Mouse (Mus musculus) limb, embryonic 10.5 days (tissue): ENCODE data around the gene Mmachc. TPM values are rescaled to one million over a fixed set of nuclear protein-coding genes. Genes with fewer than 3 reads are reported as not detected.

Experiments
- DNase-seq: peaks from one replicate; pipeline ENCODE4 v3.0.0-alpha.2; 2017; ENCODE audit warnings: low spot score
- H3K27ac ChIP-seq: fragments of 300-500 bp; sonication (generic); 2 replicates; pipeline ENCODE4 v1.5.1; 2016; ENCODE audit warnings: mild to moderate bottlenecking
- H3K27me3 ChIP-seq: fragments of 300-500 bp; sonication (generic); 2 replicates; pipeline ENCODE4 v1.6.1; 2016; ENCODE audit warnings: low read depth, mild to moderate bottlenecking; ENCODE audit not compliant: poor library complexity, severe bottlenecking
- H3K36me3 ChIP-seq: fragments of 300-500 bp; sonication (generic); 2 replicates; pipeline ENCODE4 v1.6.1; 2016; ENCODE audit warnings: mild to moderate bottlenecking, moderate library complexity
- H3K4me1 ChIP-seq: fragments of 300-500 bp; sonication (generic); 2 replicates; pipeline ENCODE4 v1.6.1; 2016
- H3K4me3 ChIP-seq: fragments of 300-500 bp; sonication (generic); 2 replicates; pipeline ENCODE4 v1.5.1; 2016; ENCODE audit warnings: mild to moderate bottlenecking, moderate library complexity
- H3K9me3 ChIP-seq: fragments of 300-500 bp; sonication (generic); replicated peaks from 2 replicates; pipeline ENCODE4 v1.6.1; 2016; ENCODE audit warnings: mild to moderate bottlenecking
- WGBS: fragments of 180-500 bp; shearing (Covaris S2); methylation state at CpG from one replicate; pipeline ENCODE4 v1.1.7; 2016; 5-methylcytosine and 5-hydroxymethylcytosine counted together
- polyA plus RNA-seq: library from polyadenylated mRNA; unstranded; fragments of >200 nt; fragmentation: Nextera tagmentation; extraction: Ambion mirVana; gene quantifications from 2 replicates; pipeline ENCODE4 v1.2.1, GENCODE M21; 2016

Gene Mmachc
- polyA plus RNA-seq, 1 experiment from 2014 or later = 36.6 TPM

DNA sequence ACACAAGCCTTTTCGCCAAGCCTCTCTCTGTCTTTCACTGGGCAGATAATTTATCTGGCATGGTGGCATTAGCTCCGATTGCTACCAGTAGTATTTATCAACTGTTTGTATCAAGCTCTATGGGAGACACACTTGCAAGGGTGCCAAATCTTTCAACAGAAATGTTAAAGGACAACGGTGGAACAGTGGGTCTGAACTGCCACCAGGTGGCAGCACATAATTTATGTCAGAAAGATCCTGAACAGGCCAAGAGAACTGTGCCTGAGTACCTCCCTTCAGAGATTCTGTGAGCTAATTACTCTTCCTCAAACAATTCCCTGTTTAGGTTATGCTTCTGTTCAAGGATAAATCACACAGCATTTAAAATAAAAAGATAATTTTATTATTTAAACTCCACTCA, 11.2 kb upstream of the Mmachc start:
- Histone ChIP-seq H3K9me3 (no peaks in the 10 kb centered on the region), H3K36me3 (peaks cover 20% of the 10 kb centered on the region), H3K27ac (no peak overlapping the region), H3K4me1 (peaks cover 23% of the 10 kb centered on the region), H3K27me3 (no peaks in the 10 kb centered on the region), H3K4me3 (no peak overlapping the region)
- 24% methylated on average over 3 of the region's 3 CpGs for WGBS
- peak; percentile 71 for DNase-seq

DNA sequence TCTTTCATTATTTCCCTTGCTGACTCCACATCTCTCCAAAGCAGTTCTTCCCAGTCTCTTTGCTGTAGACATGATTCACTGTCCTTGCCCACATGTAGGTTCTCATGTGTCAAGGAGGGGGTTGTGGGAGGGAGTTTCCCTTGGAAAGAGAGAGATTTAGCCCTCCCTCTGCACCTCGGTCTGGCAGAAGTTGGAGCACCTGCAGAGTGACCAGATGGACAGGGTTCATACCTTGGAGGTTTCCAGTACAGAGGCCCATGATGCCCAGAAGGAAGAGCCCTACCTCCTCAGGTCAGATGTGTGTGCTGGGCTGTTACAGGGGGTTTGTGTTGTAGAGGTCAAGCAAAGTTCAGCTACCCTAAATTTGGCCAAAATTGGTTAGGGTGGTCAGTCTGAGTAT, 4.3 kb upstream of the Mmachc start:
- 79% methylated on average over 1 of the region's 1 CpGs for WGBS

DNA sequence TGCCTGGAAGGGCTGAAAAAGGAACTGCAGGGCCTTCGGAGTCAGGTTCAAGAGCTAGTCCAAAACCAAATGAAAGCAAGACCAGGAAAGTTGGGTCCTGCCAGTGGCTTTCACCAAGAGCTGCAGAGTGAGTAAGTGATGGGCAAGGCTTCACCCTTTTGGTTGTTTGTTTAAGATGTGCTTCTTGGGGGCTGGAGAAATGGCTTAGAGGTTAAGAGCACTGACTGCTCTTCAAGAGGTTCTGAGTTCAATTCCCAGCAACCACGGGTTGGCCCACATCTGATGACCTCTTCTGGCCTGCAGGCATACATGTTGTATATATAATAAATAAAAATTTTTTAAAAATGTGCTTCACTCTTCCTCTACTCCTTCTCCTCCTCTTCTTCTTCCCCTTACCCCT, 1.9 kb upstream of the Mmachc start:
- Histone ChIP-seq H3K9me3 (no peaks in the 10 kb centered on the region), H3K27me3 (no peaks in the 10 kb centered on the region), H3K36me3 (peaks cover 22% of the 10 kb centered on the region), H3K27ac (no peak overlapping the region), H3K4me3 (no peak overlapping the region), H3K4me1 (peaks cover 16% of the 10 kb centered on the region)
- DNase-seq = no peak
- WGBS = 92% methylated on average over 2 of the region's 2 CpGs

More for the DNA sequence above, 4.3 kb upstream of the Mmachc start:
- Histone ChIP-seq H3K36me3 (peaks cover 33% of the 10 kb centered on the region), H3K9me3 (no peaks in the 10 kb centered on the region), H3K27me3 (no peaks in the 10 kb centered on the region), H3K4me1 (peaks cover 11% of the 10 kb centered on the region), H3K4me3 (no peak overlapping the region), H3K27ac (no peak overlapping the region)
- DNase-seq = no peak

DNA sequence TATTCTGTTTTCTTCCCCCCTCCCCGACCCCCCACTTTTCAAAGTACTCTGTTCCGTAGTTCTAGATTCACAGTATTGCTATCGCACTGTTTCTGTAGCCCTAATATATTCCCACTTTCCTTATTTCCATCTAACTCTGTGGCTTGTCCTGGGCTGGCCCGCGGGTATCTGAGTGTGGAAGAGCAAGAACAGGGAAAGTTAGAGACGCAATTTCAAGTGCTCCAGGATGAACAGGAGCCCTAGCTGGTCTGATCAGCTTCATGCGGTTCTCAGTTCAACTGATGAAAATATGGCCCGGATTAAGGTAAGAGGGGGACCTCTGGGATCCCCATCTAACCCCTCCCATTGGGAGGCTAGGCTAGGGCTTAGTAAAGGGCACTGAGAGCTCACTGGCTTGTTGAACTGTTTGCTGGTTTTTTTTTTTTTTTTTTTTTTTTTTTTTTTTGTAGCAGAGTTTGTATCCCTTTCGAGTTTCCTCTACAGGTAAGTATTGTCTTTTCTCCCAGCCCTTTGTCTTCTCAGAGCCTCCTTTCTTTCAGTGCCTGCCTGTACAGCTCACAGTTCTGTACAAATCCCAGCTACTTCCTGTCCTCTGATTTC, 685 bp upstream of the Mmachc start:
- H3K4me3 ChIP-seq = peak overlapping the region; percentile 65
- H3K36me3 ChIP-seq = peaks cover 24% of the 10 kb centered on the region
- no peaks in the 10 kb centered on the region for H3K9me3 ChIP-seq
- peaks cover 16% of the 10 kb centered on the region for H3K4me1 ChIP-seq
- peak overlapping the region; percentile 78 for H3K27ac ChIP-seq
- 7% methylated on average over 9 of the region's 9 CpGs for WGBS
- H3K27me3 ChIP-seq = no peaks in the 10 kb centered on the region
- DNase-seq = peak; percentile 35

DNA sequence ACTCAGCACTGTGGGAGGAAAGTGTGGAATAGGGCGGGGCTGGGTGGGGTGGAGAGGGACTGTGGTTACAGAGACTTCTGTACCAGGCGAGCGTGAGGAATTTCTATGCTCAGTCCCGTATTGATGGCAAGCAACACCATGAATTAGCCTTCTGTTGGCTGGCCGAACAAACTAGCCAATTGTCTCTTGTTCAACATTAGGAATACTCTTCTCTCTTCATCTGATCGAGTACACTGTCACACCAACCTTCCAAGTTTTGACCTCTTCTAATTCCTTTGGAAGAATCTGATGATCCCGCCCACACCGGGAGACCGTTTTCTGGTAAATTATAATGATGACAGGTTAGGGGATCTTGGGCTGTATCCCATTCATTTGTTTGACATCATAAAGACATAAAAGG, 540 bp downstream of the Mmachc start:
- no peak for DNase-seq
- H3K27me3 ChIP-seq = no peaks in the 10 kb centered on the region
- peaks cover 16% of the 10 kb centered on the region for H3K4me1 ChIP-seq
- H3K9me3 ChIP-seq = no peaks in the 10 kb centered on the region
- H3K27ac ChIP-seq = peak overlapping the region; percentile 78
- WGBS = 26% methylated on average over 9 of the region's 9 CpGs
- H3K4me3 ChIP-seq = peak overlapping the region; percentile 65
- peaks cover 30% of the 10 kb centered on the region for H3K36me3 ChIP-seq

DNA sequence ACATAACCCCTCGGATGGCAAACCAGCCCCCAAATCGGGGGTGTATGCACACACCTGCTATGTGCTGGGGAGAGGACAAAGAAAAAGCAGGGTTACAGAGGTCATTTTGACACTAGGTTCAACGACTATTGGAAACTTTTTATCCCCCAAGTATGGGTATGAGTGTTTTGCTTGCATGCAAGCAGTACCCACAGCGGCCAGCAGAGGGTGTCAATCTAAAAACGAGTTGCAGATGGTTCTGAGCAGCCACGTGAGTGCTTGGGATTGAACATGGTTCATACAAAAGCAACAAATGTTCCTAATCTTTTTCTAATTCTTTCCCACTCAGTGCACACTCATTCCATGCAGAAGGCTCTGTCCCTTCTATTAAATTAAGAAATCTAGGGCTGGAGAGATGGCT, 4.4 kb downstream of the Mmachc start:
- Histone ChIP-seq H3K9me3 (no peaks in the 10 kb centered on the region), H3K4me1 (peaks cover 6% of the 10 kb centered on the region), H3K27me3 (no peaks in the 10 kb centered on the region), H3K4me3 (no peak overlapping the region), H3K36me3 (peaks cover 48% of the 10 kb centered on the region), H3K27ac (no peak overlapping the region)
- 36% methylated on average over 6 of the region's 6 CpGs for WGBS
- DNase-seq = peak; percentile 82

DNA sequence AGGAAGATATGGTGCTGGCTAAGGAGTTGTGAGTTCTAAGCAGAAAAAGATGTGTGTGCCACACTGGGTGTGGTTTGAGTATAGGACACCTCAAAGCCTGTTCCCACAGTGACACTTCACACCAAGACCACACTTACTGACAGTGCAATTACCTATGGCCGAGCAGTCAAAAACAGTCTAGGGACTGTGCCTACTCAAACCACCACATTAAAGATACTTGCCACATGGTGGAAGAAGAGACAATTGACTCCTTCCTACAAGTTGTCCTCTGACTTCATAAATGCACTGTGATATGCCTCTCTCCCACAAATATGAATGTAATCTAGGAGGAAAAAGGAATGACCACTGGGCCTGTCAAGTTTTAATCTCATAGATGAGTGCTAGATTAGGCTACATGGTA, 7.2 kb downstream of the Mmachc start:
- no peak overlapping the region for H3K4me3 ChIP-seq
- H3K27ac ChIP-seq = no peak overlapping the region
- 70% methylated on average over 1 of the region's 1 CpGs for WGBS
- H3K4me1 ChIP-seq = no peaks in the 10 kb centered on the region
- H3K9me3 ChIP-seq = no peaks in the 10 kb centered on the region
- H3K27me3 ChIP-seq = no peaks in the 10 kb centered on the region
- DNase-seq = no peak
- H3K36me3 ChIP-seq = peaks cover 77% of the 10 kb centered on the region

DNA sequence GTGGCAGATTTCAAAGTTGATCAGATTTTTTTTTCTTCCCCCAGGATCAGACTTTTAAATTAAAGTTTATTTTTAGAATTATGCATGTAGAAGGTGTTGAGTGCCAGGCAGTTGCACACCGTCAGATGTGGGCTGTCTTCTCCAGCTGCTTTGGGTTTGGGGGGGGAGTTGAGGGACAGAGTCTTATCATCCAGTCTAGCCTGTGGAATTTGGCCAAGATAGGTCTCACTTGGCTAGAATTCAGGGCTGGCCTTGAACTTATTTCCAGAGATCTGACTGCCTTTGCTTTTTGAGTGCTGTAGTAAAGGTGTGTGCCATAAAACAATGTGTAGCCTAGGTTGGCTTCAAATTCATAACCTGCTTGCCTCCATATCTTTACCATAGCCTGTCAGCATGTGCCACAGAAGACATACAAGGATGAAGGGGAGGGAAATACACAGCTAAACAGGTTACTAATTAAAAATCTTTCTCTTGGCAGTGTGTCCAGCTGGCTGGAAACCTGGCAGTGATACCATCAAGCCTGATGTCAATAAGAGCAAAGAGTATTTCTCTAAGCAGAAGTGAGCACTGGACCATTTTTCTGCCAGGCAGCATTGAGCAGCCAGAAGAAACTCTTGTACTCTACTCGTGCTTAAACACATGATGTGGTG, 9.4 kb downstream of the Mmachc start:
- Histone ChIP-seq H3K27me3 (no peaks in the 10 kb centered on the region), H3K36me3 (peaks cover 83% of the 10 kb centered on the region)
- WGBS = 84% methylated on average over 2 of the region's 2 CpGs

DNA sequence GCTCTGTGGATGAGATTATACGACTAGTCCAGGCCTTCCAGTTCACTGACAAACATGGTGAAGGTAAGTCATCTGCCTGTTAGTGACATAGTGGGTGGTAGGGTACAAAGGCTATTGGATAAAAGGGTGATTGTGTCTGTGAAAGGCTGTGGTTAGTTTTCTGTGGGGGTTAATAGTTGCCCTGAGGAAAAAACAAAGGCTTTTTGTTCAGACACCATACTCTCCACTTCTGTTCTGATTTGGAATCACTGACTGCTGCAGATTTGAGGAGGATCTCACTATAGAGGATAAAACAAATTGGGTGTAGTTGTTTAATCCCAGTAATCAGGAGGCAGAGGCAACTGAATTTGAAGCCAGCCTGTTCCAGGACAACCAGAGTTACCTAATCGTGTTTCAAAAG, 14.4 kb downstream of the Mmachc start:
- Histone ChIP-seq H3K4me3 (no peak overlapping the region), H3K4me1 (no peaks in the 10 kb centered on the region), H3K27me3 (no peaks in the 10 kb centered on the region), H3K36me3 (peaks cover 100% of the 10 kb centered on the region), H3K9me3 (no peaks in the 10 kb centered on the region), H3K27ac (no peak overlapping the region)
- no peak for DNase-seq
- 87% methylated on average over 2 of the region's 2 CpGs for WGBS

More for the DNA sequence above, 9.4 kb downstream of the Mmachc start:
- Histone ChIP-seq H3K27ac (no peak overlapping the region), H3K9me3 (no peaks in the 10 kb centered on the region), H3K4me3 (no peak overlapping the region), H3K4me1 (no peaks in the 10 kb centered on the region)
- DNase-seq = no peak

DNA sequence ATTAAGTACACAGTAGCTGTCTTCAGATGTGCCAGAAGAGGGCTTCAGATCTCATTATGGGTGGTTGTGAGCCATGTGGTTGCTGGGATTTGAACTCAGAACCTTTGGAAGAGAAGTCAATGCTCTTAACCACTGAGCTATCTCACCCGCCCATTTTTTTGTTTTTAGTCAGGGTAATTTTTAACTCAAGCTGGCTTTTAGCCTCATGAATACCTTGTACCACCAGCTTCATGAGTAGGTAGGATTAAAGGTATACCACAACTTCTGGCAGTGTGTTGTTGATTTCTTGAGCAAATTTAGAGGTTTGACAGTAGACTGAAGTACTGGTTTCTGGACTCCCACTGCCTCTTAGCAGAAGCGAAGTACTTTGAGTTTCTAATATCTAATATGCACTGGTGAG, 16.1 kb downstream of the Mmachc start:
- Histone ChIP-seq H3K36me3 (peaks cover 100% of the 10 kb centered on the region), H3K27ac (no peak overlapping the region), H3K9me3 (no peaks in the 10 kb centered on the region), H3K27me3 (no peaks in the 10 kb centered on the region), H3K4me3 (no peak overlapping the region), H3K4me1 (peaks cover 1% of the 10 kb centered on the region)
- no peak for DNase-seq
- 98% methylated on average over 2 of the region's 2 CpGs for WGBS

DNA sequence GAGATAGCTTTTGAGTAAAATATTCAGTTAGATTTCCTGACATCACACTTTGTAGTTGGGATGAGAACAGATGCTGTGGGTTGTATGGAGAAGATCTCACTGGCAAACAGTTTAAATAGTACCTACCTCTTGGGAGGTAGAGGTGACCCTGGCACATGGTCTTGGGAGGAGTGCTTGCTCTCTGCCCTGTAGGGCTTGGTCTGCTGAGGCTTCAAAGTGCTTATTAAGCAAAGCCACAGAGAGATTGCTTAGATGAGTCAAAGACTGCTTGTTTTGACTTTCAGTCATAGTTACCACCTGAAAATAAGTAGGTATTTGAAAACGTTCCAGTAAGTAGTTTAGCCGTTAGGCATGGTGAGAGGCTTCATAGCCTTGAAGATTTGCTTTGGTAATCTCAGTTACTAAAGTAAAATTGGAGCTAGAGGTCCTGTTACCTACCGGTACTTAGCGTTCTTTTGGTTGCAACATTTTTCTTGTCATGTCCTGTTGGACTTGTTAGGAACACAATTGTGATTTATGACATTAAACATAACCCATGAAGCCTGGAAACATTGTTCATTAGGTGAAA, 18.8 kb downstream of the Mmachc start:
- no peaks in the 10 kb centered on the region for H3K9me3 ChIP-seq
- H3K27ac ChIP-seq = no peak overlapping the region
- H3K27me3 ChIP-seq = no peaks in the 10 kb centered on the region
- 93% methylated on average over 4 of the region's 4 CpGs for WGBS
- no peak overlapping the region for H3K4me3 ChIP-seq
- peaks cover 74% of the 10 kb centered on the region for H3K36me3 ChIP-seq
- peaks cover 16% of the 10 kb centered on the region for H3K4me1 ChIP-seq
- no peak for DNase-seq

DNA sequence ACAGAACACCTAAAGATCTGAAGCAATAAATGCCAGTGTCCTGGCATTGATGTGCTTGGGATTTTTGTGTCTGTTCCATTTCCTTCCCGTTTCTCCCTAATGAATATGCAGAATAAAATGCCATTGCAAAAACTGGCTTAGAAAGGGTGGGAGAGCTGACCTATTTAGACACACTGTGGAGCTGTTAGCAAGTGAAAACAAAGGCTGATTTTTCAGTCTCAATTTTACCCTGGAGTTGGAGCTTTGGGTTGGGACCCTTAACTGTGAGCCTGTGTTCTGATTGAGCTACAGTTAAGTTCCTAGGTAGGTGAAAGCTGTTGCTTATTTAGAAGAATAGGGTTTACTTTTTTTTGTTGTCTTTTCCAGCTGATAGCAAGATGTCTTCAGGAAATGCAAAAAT, 21.2 kb downstream of the Mmachc start:
- H3K36me3 ChIP-seq = peaks cover 50% of the 10 kb centered on the region
- H3K4me1 ChIP-seq = peaks cover 16% of the 10 kb centered on the region
- no peak for DNase-seq
- H3K9me3 ChIP-seq = no peaks in the 10 kb centered on the region
- no peak overlapping the region for H3K27ac ChIP-seq
- 56% methylated on average over 1 of the region's 1 CpGs for WGBS
- H3K27me3 ChIP-seq = no peaks in the 10 kb centered on the region
- peak overlapping the region; percentile 80 for H3K4me3 ChIP-seq

DNA sequence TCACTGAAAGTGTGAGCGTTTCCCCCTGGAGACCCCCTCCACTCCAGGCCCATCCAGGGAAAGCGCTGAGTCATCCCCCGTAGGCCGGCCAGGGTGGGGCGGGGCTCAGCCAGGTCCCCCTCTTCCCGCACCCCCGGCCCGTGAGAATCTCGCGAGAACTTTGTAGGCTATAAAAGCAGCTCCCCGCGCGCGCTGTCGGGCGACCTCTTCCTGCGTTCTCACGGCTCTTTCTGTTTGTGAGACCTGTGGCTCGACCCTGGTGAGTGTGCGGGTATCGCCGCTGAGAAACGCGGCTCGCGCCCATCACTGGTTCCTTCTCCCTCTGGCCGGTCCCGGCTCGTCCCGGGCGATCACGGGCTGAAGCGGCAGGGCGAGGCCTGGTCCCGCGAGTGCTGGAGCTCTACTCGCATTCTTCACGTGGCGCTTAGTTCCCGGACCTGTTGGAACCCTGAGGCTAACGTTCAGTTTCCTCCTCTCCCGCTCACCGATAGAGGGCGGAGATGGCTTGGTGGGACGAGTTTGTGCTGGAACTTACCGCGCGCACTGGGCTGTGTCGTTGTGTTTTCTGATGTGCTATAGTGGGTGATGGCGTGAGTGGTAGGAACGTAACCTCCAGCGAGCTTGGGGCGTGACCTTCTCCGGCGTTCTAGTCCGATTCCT, 22.7 kb downstream of the Mmachc start, which contains the start of gene Prdx1:
Prdx1 (plus strand) TSS at position 143 of the 660 bp plus-strand sequence.
- Histone ChIP-seq H3K4me1 (peaks cover 16% of the 10 kb centered on the region), H3K27me3 (no peaks in the 10 kb centered on the region), H3K4me3 (peak within 1 kb of the TSS; percentile 80), H3K9me3 (no peaks in the 10 kb centered on the region), H3K36me3 (peaks cover 35% of the 10 kb centered on the region), H3K27ac (peak within 1 kb of the TSS; percentile 96)
- DNase-seq = peak; percentile 99
- WGBS = under 1% methylated on average over 56 of the region's 56 CpGs
